In the genomic region with DNA sequence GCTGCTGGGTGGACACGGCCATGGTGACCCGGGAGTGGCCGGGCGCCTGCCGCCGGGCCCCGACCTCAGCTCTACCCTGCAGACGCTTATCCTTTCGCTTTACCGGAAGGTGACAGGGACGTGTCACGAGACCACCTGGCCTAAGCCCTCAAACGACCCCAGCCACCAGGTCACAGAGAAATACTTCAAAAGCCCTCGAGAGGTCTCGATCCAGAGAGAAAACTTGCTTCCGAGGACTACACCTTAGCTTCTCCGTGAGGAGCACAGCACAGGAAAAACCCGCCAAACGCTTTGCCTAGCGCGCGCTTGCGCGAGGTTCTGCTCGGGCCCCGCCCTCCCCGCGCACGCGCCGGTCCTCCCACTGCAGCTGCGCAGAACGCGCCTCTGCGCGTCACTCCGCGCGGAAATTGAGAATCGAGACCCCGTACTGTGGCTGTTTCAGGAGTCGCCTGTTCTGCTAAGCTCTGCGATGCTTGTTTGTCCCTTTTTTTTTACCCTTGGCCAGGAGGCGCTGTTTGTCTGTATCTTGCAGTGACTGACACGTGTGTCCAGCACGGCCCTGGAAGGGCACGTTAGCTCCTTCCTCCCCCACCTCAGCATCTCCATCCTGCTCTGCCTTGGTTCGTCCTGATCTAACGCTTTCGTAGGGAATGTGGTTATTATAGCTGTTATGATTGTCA, we compare ENCODE assay signal across 7 mouse cellular contexts. TPM values are rescaled to one million over a fixed set of nuclear protein-coding genes. Genes with fewer than 3 reads are reported as not detected.
DNase-seq lines count a peak whose midpoint lies in the region; ATAC-seq lines count a peak whose summit lies in the region.

A gene (minus strand): TSS at position 320 of the 680 bp plus-strand sequence.

- peak; percentile 75; the same call in 1 of the 2 replicates for ATAC-seq in limb, embryonic 11.5 days (ENCODE audit: insufficient number of reproducible peaks, low FRiP score, low TSS enrichment, low read depth)
- ATAC-seq in midbrain, embryonic 14.5 days (ENCODE audit: low FRiP score, low TSS enrichment): peak; percentile 89

- peak within 1 kb of the TSS; percentile 76 for H3K9ac ChIP-seq in limb, embryonic 11.5 days (ENCODE audit: low read length)
- peak within 1 kb of the TSS; percentile 71 for H3K9ac ChIP-seq in midbrain, embryonic 14.5 days (replicated peaks; ENCODE audit: low read length)

- peak within 1 kb of the TSS; percentile 88 for H3K27ac ChIP-seq in embryonic facial prominence, embryonic 10.5 days (replicated peaks)
- 0 out of 2 replicates have a peak within 1 kb of the TSS, but pooled peaks have one; percentile 57 for H3K27ac ChIP-seq in limb, embryonic 11.5 days (replicated peaks; ENCODE audit: low read depth, low read length)
- H3K27ac ChIP-seq in midbrain, embryonic 14.5 days (replicated peaks; ENCODE audit: low read depth, low read length): peak within 1 kb of the TSS; percentile 60

- H3K4me3 ChIP-seq in embryonic facial prominence, embryonic 10.5 days: peak within 1 kb of the TSS; percentile 84
- peak within 1 kb of the TSS; percentile 51 for H3K4me3 ChIP-seq in limb, embryonic 11.5 days (ENCODE audit: low read depth, low read length)
- peak within 1 kb of the TSS; percentile 62 for H3K4me3 ChIP-seq in midbrain, embryonic 14.5 days (replicated peaks; ENCODE audit: low read depth, low read length)

- H3K9me3 ChIP-seq in embryonic facial prominence, embryonic 10.5 days: no peaks in the 10 kb centered on the region
- H3K9me3 ChIP-seq in limb, embryonic 11.5 days (ENCODE audit: control insufficient read depth, low read length): no peaks in the 10 kb centered on the region
- H3K9me3 ChIP-seq in midbrain, embryonic 14.5 days (ENCODE audit: control insufficient read depth, low read length): no peaks in the 10 kb centered on the region

- H3K36me3 ChIP-seq in embryonic facial prominence, embryonic 10.5 days (replicated peaks): peaks cover 29% of the 10 kb centered on the region
- H3K36me3 ChIP-seq in limb, embryonic 11.5 days (ENCODE audit: control insufficient read depth, insufficient read depth, low read length): peaks cover 3% of the 10 kb centered on the region; the same call in 1 of the 2 replicates
- no peaks in the 10 kb centered on the region for H3K36me3 ChIP-seq in midbrain, embryonic 14.5 days (ENCODE audit: control insufficient read depth, insufficient read depth, low read length)

- no peaks in the 10 kb centered on the region for H3K27me3 ChIP-seq in embryonic facial prominence, embryonic 10.5 days (replicated peaks; ENCODE audit: low read depth, poor library complexity, severe bottlenecking)
- H3K27me3 ChIP-seq in limb, embryonic 11.5 days (ENCODE audit: control insufficient read depth, insufficient read depth, low read length): no peaks in the 10 kb centered on the region
- no peaks in the 10 kb centered on the region for H3K27me3 ChIP-seq in midbrain, embryonic 14.5 days (ENCODE audit: control insufficient read depth, insufficient read depth, low read length)

- DNase-seq in adrenal gland, postnatal 10 days: peak; percentile 94
- DNase-seq in embryonic facial prominence, embryonic 10.5 days (ENCODE audit: low spot score): peak; percentile 92
- peak; percentile 99 for DNase-seq in heart, adult 11 months
- peak; percentile 91 for DNase-seq in kidney, adult 18-20 months
- peak; percentile 88 for DNase-seq in limb, embryonic 11.5 days (ENCODE audit: low spot score)
- peak; percentile 96 for DNase-seq in midbrain, embryonic 14.5 days
- DNase-seq in spleen, adult 18-20 months: peak; percentile 80 to 89

- peak within 1 kb of the TSS; percentile 44 for H3K4me2 ChIP-seq in limb, embryonic 11.5 days (ENCODE audit: low read depth, severe bottlenecking)
- peak within 1 kb of the TSS; percentile 96 for H3K4me2 ChIP-seq in midbrain, embryonic 14.5 days (ENCODE audit: low read length)

- under 1% methylated on average over 50 of the region's 50 CpGs for WGBS in embryonic facial prominence, embryonic 10.5 days
- WGBS in limb, embryonic 11.5 days: under 1% methylated on average over 50 of the region's 50 CpGs
- WGBS in midbrain, embryonic 14.5 days: under 1% methylated on average over 50 of the region's 50 CpGs

- H3K4me1 ChIP-seq in embryonic facial prominence, embryonic 10.5 days: peaks cover 39% of the 10 kb centered on the region
- H3K4me1 ChIP-seq in limb, embryonic 11.5 days (ENCODE audit: control insufficient read depth, insufficient read depth, low read length): peaks cover 9% of the 10 kb centered on the region; the same call in 1 of the 2 replicates
- H3K4me1 ChIP-seq in midbrain, embryonic 14.5 days (ENCODE audit: control insufficient read depth, insufficient read depth, low read length): 0 out of 2 replicates have a peak, but pooled peaks cover 11% of the 10 kb centered on the region

RNA-seq across cellular contexts. Expression of the gene that starts here (rescaled TPM):
- 10 to 100 TPM; 21.3 to 28.0 TPM for total RNA-seq in adrenal gland, postnatal 10 days (2021)
- polyA plus RNA-seq in embryonic facial prominence, embryonic 10.5 days (2016; fragmentation: Nextera tagmentation; extraction: Ambion mirVana): 119 and 120 TPM in 2 replicates
- 109 and 111 TPM in 2 replicates for polyA plus RNA-seq in limb, embryonic 11.5 days (2014; fragmentation: Nextera tagmentation; extraction: Ambion mirVana)
- 17.6 and 23.4 TPM in 2 replicates for polyA plus RNA-seq in midbrain, embryonic 14.5 days (2014; fragmentation: Nextera tagmentation; extraction: Ambion mirVana)

Comparison
In these comparisons a context has a peak if more than half of its experiments do, and no peak if none do; other contexts are left out.
1. Peak in every context shown above with its lines: DNase-seq, ATAC-seq, H3K4me3 ChIP-seq and H3K27ac ChIP-seq.